Mouse (Mus musculus): ENCODE measurements around the gene Rpl12.

Rpl12 gene

GRCm38 (mm10) chr2:32940483-32940882, 20.9 kb upstream of the Rpl12 start:
- no peak for DNase-seq (ENCODE audit: low spot score)

- no peak for DNase-seq (ENCODE audit: low spot score)
Measured at GRCm38 (mm10) chr2:32947454-32947853, 13.9 kb upstream of the Rpl12 start.

GRCm38 (mm10) chr2:32954581-32954980, 6.8 kb upstream of the Rpl12 start:
- DNase-seq (ENCODE audit: low spot score): no peak

- DNase-seq (ENCODE audit: low spot score): no peak
Measured at GRCm38 (mm10) chr2:32957344-32957743, 4.0 kb upstream of the Rpl12 start.

GRCm38 (mm10) chr2:32960273-32960672, 1.1 kb upstream of the Rpl12 start:
- DNase-seq (ENCODE audit: low spot score): no peak

- DNase-seq (ENCODE audit: low spot score): no peak
Measured at GRCm38 (mm10) chr2:32962062-32962874, 909 bp downstream of the Rpl12 start.

- no peak for DNase-seq (ENCODE audit: low spot score)
Measured at GRCm38 (mm10) chr2:32962875-32963220, 1.5 kb downstream of the Rpl12 start.

- no peak for DNase-seq (ENCODE audit: low spot score)
Measured at GRCm38 (mm10) chr2:32963544-32963943, 2.2 kb downstream of the Rpl12 start.

GRCm38 (mm10) chr2:32963981-32964380, 2.6 kb downstream of the Rpl12 start:
- DNase-seq (ENCODE audit: low spot score): no peak

- DNase-seq (ENCODE audit: low spot score): peak; percentile 22
Measured at GRCm38 (mm10) chr2:32964659-32965457, 3.5 kb downstream of the Rpl12 start.

GRCm38 (mm10) chr2:32965511-32966183, 4.3 kb downstream of the Rpl12 start:
- DNase-seq (ENCODE audit: low spot score): peak; percentile 29

GRCm38 (mm10) chr2:32966184-32966688, 4.9 kb downstream of the Rpl12 start:
- peak; percentile 43 for DNase-seq (ENCODE audit: low spot score)

GRCm38 (mm10) chr2:32966689-32967631, 5.6 kb downstream of the Rpl12 start:
- DNase-seq (ENCODE audit: low spot score): peak; percentile 72

- no peak for DNase-seq (ENCODE audit: low spot score)
Measured at GRCm38 (mm10) chr2:32968024-32968614, 6.8 kb downstream of the Rpl12 start.

- no peak for DNase-seq (ENCODE audit: low spot score)
Measured at GRCm38 (mm10) chr2:32969326-32969725, 8.0 kb downstream of the Rpl12 start.

GRCm38 (mm10) chr2:32971235-32971634, 9.9 kb downstream of the Rpl12 start:
- DNase-seq (ENCODE audit: low spot score): no peak

- DNase-seq (ENCODE audit: low spot score): no peak
Measured at GRCm38 (mm10) chr2:32974216-32974615, 12.9 kb downstream of the Rpl12 start.

GRCm38 (mm10) chr2:32977114-32977513, 15.8 kb downstream of the Rpl12 start:
- DNase-seq (ENCODE audit: low spot score): no peak

GRCm38 (mm10) chr2:32978675-32979074, 17.3 kb downstream of the Rpl12 start:
- DNase-seq (ENCODE audit: low spot score): peak; percentile 23

GRCm38 (mm10) chr2:32979675-32980074, 18.3 kb downstream of the Rpl12 start:
- DNase-seq (ENCODE audit: low spot score): no peak

GRCm38 (mm10) chr2:32981281-32981680, 19.9 kb downstream of the Rpl12 start:
- DNase-seq (ENCODE audit: low spot score): peak; percentile 35
